Mouse (Mus musculus): ENCODE results near the gene Gm3685. TPM values are rescaled to one million over a fixed set of nuclear protein-coding genes. Genes with fewer than 3 reads are reported as not detected.
A peak's percentile ranks its signal among the peaks of the same experiment; 100 is the strongest.
"Not testable (repeated sequence)": the region's sequence is repeated elsewhere in the genome, so short reads cannot be mapped to it uniquely, and the experiment has no call there.

Gm3685 gene
- polyA plus RNA-seq (2016; fragmentation: Nextera tagmentation; extraction: Ambion mirVana) = not detected in 2 replicates

DNA sequence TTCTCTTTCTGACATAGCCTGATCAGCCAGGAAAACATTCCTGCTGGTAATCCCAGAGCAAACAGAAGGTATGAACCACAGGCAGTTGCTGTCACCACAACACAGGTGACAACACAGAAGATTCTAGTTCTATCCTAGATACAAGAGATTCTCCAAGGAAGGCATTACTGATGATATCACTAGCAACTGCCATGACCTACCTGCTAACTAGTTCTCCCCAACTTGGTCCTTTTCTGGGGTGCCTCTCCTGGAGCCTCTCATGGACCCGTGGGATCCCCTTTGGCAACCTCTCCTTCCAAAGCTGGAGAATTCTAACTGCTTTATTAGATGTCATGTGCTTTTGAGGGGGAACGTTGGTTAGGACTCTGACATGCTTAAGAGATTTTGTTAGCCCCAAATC is at the start of gene Gm3685:
TSS of gene Gm3685 (minus strand) at position 101 of the 400 bp plus-strand sequence.
- H3K27me3 ChIP-seq (replicated peaks); H3K4me1 ChIP-seq (replicated peaks); H3K9ac ChIP-seq; H3K36me3 ChIP-seq; H3K4me2 ChIP-seq; H3K9me3 ChIP-seq (replicated peaks); H3K4me3 ChIP-seq; ATAC-seq (ENCODE audit: insufficient number of reproducible peaks, low FRiP score); H3K27ac ChIP-seq (ENCODE audit: poor library complexity, severe bottlenecking): not testable (repeated sequence)
- no CpG with 5 or more reads among the region's 2 CpGs for WGBS

GRCm38 (mm10) chr14:7026781-7027749 is 17.7 kb downstream of the Gm3685 start, which contains the start of gene Gm10406:
Gene Gm10406, minus strand, starts transcription at chr14:7027449.
- Histone ChIP-seq H3K4me3 (peak within 1 kb of the TSS; percentile 55), H3K9ac (peak within 1 kb of the TSS; percentile 48; the same call in 1 of the 2 replicates), H3K4me2 (peak within 1 kb of the TSS; percentile 93)
- not testable (repeated sequence) for H3K9me3 ChIP-seq (replicated peaks); H3K36me3 ChIP-seq; H3K4me1 ChIP-seq (replicated peaks); H3K27me3 ChIP-seq (replicated peaks); H3K27ac ChIP-seq (ENCODE audit: poor library complexity, severe bottlenecking); ATAC-seq (ENCODE audit: insufficient number of reproducible peaks, low FRiP score)
- 2% methylated on average over 45 of the region's 70 CpGs for WGBS

DNA sequence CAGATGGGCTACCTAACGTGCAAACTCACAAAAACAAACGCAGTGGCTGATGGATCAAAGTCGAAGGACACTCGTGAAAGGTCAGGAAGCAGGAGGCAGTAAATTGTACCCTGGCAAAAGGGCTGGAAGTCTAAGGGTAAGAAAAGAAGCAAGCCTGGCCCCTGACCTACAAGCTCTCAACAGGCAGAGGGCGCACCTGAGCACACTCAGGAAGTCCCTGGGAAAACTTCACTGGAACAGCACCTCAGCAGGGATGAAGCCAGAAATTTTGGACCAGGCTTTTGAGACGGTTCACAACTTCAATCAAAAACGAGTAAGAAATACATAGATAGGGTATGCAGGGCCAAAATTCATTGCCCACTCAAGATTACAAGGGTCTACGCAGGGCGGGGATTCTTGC is 18.5 kb downstream of the Gm3685 start:
- WGBS = 10% methylated on average over 9 of the region's 9 CpGs
- not testable (repeated sequence) for H3K9me3 ChIP-seq (replicated peaks); H3K27ac ChIP-seq (ENCODE audit: poor library complexity, severe bottlenecking); H3K36me3 ChIP-seq; H3K9ac ChIP-seq; H3K4me3 ChIP-seq; H3K4me1 ChIP-seq (replicated peaks); H3K27me3 ChIP-seq (replicated peaks); ATAC-seq (ENCODE audit: insufficient number of reproducible peaks, low FRiP score)
- H3K4me2 ChIP-seq = peak overlapping the region; percentile 93

Other genes starting within 250 kb of the Gm3685 start
- not detected in 2 replicates for gene Gm3642, start 204.7 kb downstream of the Gm3685 start, polyA plus RNA-seq (2016; fragmentation: Nextera tagmentation; extraction: Ambion mirVana)
- gene Gm3667, start 155.0 kb downstream of the Gm3685 start, polyA plus RNA-seq (2016; fragmentation: Nextera tagmentation; extraction: Ambion mirVana) = 0.86 and 1.3 TPM in 2 replicates
- gene Gm6356, start 71.2 kb downstream of the Gm3685 start, polyA plus RNA-seq (2016; fragmentation: Nextera tagmentation; extraction: Ambion mirVana) = not detected in 2 replicates
- 0.13 TPM in 1 of 2 replicates, not detected in the other for gene Gm10406, start 17.5 kb downstream of the Gm3685 start, polyA plus RNA-seq (2016; fragmentation: Nextera tagmentation; extraction: Ambion mirVana)
- gene Gm3696, start 55.7 kb upstream of the Gm3685 start, polyA plus RNA-seq (2016; fragmentation: Nextera tagmentation; extraction: Ambion mirVana) = 1.2 and 1.4 TPM in 2 replicates
- gene Gm6676, start 80.4 kb upstream of the Gm3685 start, polyA plus RNA-seq (2016; fragmentation: Nextera tagmentation; extraction: Ambion mirVana) = not detected in 2 replicates
- 3.4 and 4.1 TPM in 2 replicates for gene Gm3512, start 129.6 kb upstream of the Gm3685 start, polyA plus RNA-seq (2016; fragmentation: Nextera tagmentation; extraction: Ambion mirVana)
- gene Gm16434, start 149.6 kb upstream of the Gm3685 start, polyA plus RNA-seq (2016; fragmentation: Nextera tagmentation; extraction: Ambion mirVana) = not detected in 2 replicates
- not detected in 2 replicates for gene Gm3727, start 219.7 kb upstream of the Gm3685 start, polyA plus RNA-seq (2016; fragmentation: Nextera tagmentation; extraction: Ambion mirVana)